Mouse (Mus musculus) WW6 (cell line): Measurements from ENCODE around the gene Magea10.

Experiments
- DNase-seq: peaks from one replicate; pipeline ENCODE4 v3.0.0-alpha.2; 2013; ENCODE audit warnings: low read depth, low spot score

The Magea10 gene

GRCm38 (mm10) chrX:72386758-72387157 lies at the start of gene Magea10:
Gene Magea10 (minus strand): TSS chrX:72386858.
- no peak for DNase-seq

- no peak for DNase-seq
Measured at GRCm38 (mm10) chrX:72381972-72382371, 4.7 kb downstream of the Magea10 start.
